Mouse (Mus musculus): ENCODE data around the gene Hist1h4a.
"Not testable (repeated sequence)": the region's sequence is repeated elsewhere in the genome, so short reads cannot be mapped to it uniquely, and the experiment has no call there.

Gene Hist1h4a

GRCm38 (mm10) chr13:23729706-23730105, 31.3 kb downstream of the Hist1h4a start:
- in situ Hi-C loops (cut with MboI; ENCODE audit: unreplicated experiment in 2 of 2): loop anchor here (5.0 to 10.0 kb wide), 3 partner anchors 32 to 105 kb away; partner anchors contain the start of genes Hist1h1e (in 1 of the 2), Hist1h1t (in 1 of the 2), Hist1h2ac (in 1 of the 2) and Hist1h2bc (in 1 of the 2)

- in situ Hi-C loops (cut with MboI; ENCODE audit: unreplicated experiment in 2 of 2): no loop called here
Measured at GRCm38 (mm10) chr13:23729192-23729525, 31.9 kb downstream of the Hist1h4a start.

GRCm38 (mm10) chr13:23728472-23729191, 32.4 kb downstream of the Hist1h4a start:
- in situ Hi-C loops (cut with MboI; ENCODE audit: unreplicated experiment in 2 of 2): no loop called here

GRCm38 (mm10) chr13:23725213-23725612, 35.8 kb downstream of the Hist1h4a start:
- in situ Hi-C loops (cut with MboI; ENCODE audit: unreplicated experiment in 2 of 2): no loop called here

GRCm38 (mm10) chr13:23724239-23724638, 36.8 kb downstream of the Hist1h4a start:
- in situ Hi-C loops (cut with MboI; ENCODE audit: unreplicated experiment in 2 of 2): no loop called here

- in situ Hi-C loops (cut with MboI; ENCODE audit: unreplicated experiment in 2 of 2): not testable (repeated sequence)
Measured at GRCm38 (mm10) chr13:23717593-23718245, 43.3 kb downstream of the Hist1h4a start.

GRCm38 (mm10) chr13:23717176-23717575, 43.9 kb downstream of the Hist1h4a start:
- in situ Hi-C loops (cut with MboI; ENCODE audit: unreplicated experiment in 2 of 2): no loop called here

GRCm38 (mm10) chr13:23716261-23717042, 44.6 kb downstream of the Hist1h4a start:
- in situ Hi-C loops (cut with MboI; ENCODE audit: unreplicated experiment in 2 of 2): no loop called here

Data from v-Abl transformed pro-B cells (cell line).